Mouse (Mus musculus): ENCODE measurements at regions not wholly inside any gene's neighbourhood (a gene's known extent, or its start where the extent isn't known, plus 50 kb on each side); places are given as distances from the start of the nearest gene placed in this dataset.

DNA sequence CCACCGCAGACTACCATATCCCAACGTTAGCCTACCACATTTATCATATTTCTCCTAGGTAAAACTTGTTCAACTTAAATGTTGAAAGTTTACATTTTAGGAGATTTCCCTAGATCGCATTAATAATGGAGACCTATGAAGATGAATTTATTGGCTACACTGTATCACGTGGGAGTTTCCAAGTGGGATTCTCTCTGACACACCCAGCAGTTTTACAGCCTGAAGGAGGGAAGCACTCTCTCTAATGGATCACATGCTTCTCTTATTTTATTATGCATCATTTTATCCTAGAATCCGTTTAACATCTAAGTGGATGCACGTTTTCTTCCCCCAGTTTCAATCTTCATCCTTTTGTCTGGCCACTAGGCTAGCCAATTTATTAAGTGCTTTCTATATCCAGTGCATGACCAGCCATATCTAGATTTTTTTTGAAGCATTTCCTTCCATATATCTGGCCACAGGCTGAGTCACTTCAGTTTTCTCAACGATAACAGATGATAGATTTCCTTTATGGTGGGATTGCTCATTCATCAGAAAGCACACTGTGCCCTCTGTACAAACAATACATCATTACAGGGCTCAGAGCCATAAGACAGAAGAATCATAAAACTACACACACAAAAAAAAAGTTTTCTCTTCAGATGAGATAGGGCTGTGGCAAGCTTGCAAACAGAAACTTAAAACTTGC is 476.3 kb upstream of the Syt1 start:
- DNase-seq (ENCODE audit: low spot score in 2 of 2) = no peak

- no peak for DNase-seq (ENCODE audit: low spot score in 2 of 2)
Measured at GRCm38 (mm10) chr10:109480551-109480950, 469.8 kb upstream of the Syt1 start.

GRCm38 (mm10) chr10:109479941-109480340 is 469.2 kb upstream of the Syt1 start:
- no peak for DNase-seq (ENCODE audit: low spot score in 2 of 2)

GRCm38 (mm10) chr10:109466516-109466915 is 455.7 kb upstream of the Syt1 start:
- DNase-seq (ENCODE audit: low spot score in 2 of 2) = peak in 1 of 2 experiments; percentile 24

DNA sequence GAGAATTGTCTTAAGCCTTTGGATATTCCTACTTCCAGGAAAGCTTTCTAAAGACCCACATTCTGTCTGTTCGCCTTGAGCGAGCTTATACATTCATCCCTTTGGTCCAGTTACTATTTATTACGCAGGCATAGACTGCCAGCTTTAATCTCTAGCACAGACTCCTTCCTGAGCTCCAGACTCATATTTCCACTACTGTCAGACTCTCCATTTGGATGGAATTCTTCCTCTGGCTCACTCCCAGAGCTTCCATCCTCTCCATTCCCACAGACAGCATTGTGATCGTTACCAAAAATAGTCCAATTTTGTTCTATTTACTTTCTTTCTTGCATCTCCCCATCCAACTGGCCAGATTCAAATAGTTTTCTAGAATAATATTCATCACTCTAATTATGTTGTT is 420.3 kb upstream of the Syt1 start:
- peak in 1 of 2 experiments; percentile 33 for DNase-seq (ENCODE audit: low spot score in 2 of 2)

GRCm38 (mm10) chr10:109427878-109428277 is 417.1 kb upstream of the Syt1 start:
- no peak for DNase-seq (ENCODE audit: low spot score in 2 of 2)

- DNase-seq (ENCODE audit: low spot score in 2 of 2) = no peak
Measured at GRCm38 (mm10) chr10:109407011-109407410, 396.2 kb upstream of the Syt1 start.

DNA sequence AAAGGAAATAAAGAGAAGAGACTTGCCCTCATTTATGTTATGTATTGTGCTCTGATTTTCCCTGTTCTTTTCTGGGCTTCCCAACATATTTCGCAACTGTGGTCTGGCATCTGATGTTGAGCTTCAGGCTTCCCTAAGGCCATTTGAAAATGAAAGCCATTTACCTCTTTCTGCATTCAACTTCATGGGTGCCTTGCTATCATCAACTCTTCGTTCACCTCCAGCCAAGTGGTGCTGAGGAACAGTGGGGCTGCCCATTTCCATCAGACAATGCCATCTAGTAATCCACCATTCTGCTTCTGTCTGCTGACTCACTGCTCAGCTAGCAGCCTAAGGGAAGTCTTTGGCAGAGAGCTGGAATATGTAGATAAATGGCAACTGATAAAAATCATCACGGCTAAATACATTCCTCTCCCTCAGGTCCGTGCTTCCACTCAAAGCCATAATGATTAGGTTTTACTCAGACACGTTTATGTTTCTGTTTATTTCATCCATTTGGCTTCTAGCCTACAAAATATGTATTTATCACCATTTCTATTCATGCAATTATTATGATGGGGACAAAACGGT is 394.4 kb upstream of the Syt1 start:
- no peak for DNase-seq (ENCODE audit: low spot score in 2 of 2)

DNA sequence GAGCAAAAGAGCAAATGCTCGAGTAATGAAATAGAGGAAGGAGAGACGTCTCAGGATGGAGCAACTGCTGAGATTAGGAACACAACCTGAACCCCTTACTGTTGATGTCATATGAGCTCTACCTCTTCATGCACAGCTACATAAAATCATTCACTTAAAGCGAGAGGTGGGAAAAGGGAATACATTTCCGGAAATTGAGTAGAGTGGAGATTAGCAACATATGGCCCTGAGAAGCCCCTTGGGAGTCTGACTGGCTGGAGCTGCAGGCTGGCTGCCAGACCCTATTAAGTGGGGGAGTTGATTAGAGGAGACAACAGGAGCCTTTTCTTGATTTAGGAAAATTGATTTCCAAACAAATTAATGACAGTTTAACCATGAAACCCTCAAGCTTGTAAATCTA is 373.0 kb upstream of the Syt1 start:
- DNase-seq (ENCODE audit: low spot score in 2 of 2) = no peak

DNA sequence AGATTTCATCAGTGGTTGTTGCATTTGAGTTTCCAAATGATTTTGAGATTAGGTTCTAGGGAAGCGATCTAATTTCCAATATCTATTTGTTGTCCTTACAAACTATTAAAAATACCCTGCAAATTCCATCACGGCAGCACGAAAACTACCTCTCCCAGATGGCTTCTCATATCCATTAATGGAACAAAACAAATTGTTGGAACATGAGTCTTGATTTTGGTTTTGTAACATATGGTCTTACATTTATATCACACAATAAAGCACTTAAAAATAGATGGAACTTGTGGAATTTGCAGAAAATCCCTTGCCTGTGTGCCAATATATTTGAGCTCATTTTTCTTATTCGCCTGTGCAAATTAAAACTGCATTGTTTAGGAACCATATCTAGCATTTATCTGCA is 368.1 kb upstream of the Syt1 start:
- DNase-seq (ENCODE audit: low spot score in 2 of 2) = peak in 1 of 2 experiments; percentile 68

DNA sequence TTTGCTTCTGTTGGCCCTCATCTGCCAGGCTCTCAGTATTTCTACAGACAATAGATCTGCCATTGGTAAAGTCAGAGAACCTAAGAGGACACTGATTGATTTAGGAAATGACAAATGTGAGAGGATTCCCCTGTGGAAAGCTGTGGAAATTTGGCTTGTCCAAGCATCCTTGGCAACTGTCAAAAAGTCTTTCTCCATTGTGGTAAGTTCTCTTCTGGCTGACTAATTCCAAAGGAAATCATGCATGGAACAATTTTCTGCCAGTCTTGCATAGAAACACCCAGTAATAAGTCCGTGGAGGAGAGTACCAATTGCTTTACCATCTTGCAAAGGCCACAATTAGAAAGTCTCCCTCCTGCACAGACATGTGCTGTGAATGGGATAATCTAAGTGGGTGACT is 349.4 kb upstream of the Syt1 start:
- DNase-seq (ENCODE audit: low spot score in 2 of 2) = no peak

DNA sequence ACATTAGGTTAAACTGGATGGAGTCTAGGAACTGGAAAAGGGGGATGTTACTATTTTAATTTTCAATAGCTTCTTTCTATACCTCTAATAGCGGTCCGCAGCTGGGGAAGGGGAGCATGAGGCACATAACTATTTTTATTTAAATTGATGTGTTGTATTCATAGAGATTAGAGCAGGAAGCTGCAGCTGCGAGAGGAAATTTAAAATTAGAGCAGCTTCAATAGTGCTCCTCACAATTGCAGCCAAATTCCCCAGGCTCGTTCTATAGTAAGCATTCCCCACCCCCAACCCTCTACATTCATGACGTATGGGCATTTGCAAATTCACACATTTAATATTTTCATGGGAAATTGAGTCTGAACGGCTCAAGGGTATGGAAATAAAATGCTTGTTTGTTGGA is 348.0 kb upstream of the Syt1 start:
- DNase-seq (ENCODE audit: low spot score in 2 of 2) = no peak

GRCm38 (mm10) chr10:109332846-109333386 is 322.1 kb upstream of the Syt1 start:
- no peak for DNase-seq (ENCODE audit: low spot score in 2 of 2)

- no peak for DNase-seq (ENCODE audit: low spot score in 2 of 2)
Measured at GRCm38 (mm10) chr10:109309286-109309685, 298.5 kb upstream of the Syt1 start.

GRCm38 (mm10) chr10:109300199-109300598 is 289.4 kb upstream of the Syt1 start:
- no peak for DNase-seq (ENCODE audit: low spot score in 2 of 2)

DNA sequence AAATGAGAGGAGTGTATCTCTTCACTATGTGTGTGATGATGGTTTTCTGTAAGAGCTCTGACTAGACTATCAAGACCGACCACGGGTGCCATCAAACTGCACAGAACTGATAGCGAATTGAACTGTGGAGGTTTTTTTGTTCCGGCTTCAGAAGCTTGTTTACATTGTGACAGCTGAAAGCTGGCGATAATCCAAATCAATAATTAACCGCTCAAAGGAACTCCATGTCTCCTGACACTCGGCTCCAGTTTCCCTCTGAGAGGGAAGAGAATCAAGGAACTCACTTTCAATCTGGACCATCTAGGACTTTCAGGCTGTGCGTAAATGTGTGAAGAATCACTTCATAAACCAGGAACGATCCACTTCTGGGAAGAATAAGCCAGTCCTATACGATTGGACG is 289.0 kb upstream of the Syt1 start:
- no peak for DNase-seq (ENCODE audit: low spot score in 2 of 2)

DNA sequence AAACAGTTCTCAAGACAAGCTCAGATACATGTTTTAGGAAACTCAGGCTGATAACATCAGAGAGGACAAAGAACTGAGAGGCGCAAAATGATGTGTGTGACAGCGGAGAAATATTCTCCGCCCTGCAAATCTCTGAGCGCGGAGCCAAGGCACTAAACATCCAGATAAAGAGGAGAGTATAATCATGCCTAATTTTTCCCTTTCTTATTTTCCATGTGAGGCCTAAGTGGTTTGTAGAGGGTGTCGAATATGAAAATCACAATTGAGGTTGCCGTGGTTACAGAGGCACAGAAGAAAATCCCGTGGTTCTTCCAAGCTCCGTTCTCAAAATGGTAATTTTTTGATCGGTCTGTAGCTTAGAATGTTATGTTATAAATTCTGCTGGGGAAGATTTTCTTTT is 272.6 kb upstream of the Syt1 start:
- peak in 1 of 2 experiments; percentile 34 for DNase-seq (ENCODE audit: low spot score in 2 of 2)

DNA sequence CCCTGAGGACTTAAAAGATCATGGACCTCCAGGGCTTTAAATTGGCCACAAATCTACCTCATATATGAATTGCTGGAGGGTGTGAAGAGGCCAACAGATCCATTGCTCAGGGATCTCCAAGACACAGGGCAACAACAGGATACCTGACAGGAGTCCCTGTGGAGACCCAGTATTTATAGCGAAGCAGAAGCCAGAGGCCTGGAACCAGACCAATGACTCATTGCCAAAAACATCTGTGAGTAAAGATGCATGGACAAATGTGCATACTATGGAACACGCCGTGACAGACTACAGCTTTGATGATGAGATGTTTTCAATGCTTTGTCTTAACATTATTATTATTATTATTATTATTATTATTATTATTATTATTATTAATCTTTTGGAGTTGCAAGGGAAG is 239.0 kb upstream of the Syt1 start:
- no peak for DNase-seq (ENCODE audit: low spot score in 2 of 2)

DNA sequence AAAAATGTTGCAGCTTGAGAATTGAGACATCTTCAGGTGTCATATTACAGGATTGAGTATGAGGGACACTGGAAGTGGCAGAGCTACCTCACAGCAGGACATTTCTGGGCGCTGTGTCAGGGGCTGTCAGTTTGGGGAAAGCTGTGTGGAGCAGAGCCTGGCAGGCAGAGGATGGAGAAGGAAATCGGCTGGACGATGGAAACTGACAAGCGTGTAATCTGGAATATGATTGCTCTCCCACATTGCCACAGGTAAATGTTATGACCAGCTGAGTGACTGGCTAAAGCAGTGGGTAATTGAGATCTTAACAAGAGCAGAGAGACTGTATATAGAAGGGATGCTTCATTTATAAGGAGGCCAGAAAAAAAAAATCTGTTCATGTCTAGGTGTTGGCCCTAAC is 235.5 kb upstream of the Syt1 start:
- DNase-seq (ENCODE audit: low spot score in 2 of 2) = no peak

- DNase-seq (ENCODE audit: low spot score in 2 of 2) = peak in 1 of 2 experiments; percentile 50
Measured at GRCm38 (mm10) chr10:109237026-109237425, 226.2 kb upstream of the Syt1 start.

GRCm38 (mm10) chr10:109226989-109227388 is 216.2 kb upstream of the Syt1 start:
- no peak for DNase-seq (ENCODE audit: low spot score in 2 of 2)

GRCm38 (mm10) chr10:109188761-109189503 is 178.2 kb upstream of the Syt1 start:
- DNase-seq (ENCODE audit: low spot score in 2 of 2) = peak; percentile 16 to 61
